Mouse (Mus musculus) embryo, embryonic 11.5 days (tissue): Measurements from ENCODE around the gene Fbxl17.

Experiments
- DNase-seq: peaks from one replicate; pipeline ENCODE4 v3.0.0-alpha.2; 2012; ENCODE audit warnings: low read depth, low spot score

Fbxl17 gene

GRCm38 (mm10) chr17:63221632-63222031 lies 278.2 kb downstream of the Fbxl17 start:
- DNase-seq, result no peak

GRCm38 (mm10) chr17:63220821-63221220 lies 279.0 kb downstream of the Fbxl17 start:
- peak; percentile 19 for DNase-seq

GRCm38 (mm10) chr17:63217016-63217415 lies 282.8 kb downstream of the Fbxl17 start:
- no peak for DNase-seq

GRCm38 (mm10) chr17:63212018-63212417 lies 287.8 kb downstream of the Fbxl17 start:
- DNase-seq, result no peak

- no peak for DNase-seq
These were observed 290.7 kb downstream of the Fbxl17 start for GRCm38 (mm10) chr17:63209151-63209550.

DNA sequence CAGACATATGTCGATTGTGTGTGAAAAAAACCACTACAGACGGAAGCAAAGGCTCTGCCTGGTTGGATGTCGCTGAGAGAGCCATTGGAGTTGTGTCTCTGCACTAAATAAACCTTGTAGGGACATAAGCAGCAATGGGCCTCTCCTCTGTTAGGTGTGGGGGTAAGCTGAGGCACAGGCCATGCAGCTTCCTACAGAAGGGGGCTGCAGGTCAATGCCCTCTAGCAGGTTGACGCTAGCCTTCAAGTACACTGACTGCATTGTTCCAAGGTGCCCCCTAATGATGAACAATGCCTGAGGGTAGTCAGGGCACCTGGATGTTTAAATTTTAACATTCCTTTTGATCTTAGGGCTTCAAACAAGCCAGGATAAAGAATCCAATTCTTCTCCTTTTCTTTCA lies 291.5 kb downstream of the Fbxl17 start:
- no peak for DNase-seq

DNA sequence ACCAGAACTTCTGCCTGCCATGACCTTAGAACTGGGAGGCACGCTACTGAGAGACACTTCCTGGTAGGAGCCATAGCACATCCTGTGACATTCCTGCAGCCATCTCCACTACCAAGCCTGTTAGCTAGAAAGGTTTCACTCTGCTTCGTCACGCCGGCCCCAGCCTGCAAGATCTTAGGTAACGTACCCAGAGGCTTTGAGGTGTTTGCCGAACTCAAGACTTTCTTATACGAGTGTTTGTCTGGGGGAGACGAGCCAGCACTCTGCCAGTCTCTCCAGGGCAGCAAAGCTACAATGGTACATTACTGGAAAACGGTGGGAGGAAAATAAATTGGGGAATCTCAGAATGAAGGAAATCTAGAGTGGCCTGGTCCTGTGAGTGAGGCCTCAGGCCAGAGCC lies 292.1 kb downstream of the Fbxl17 start:
- DNase-seq, result no peak

GRCm38 (mm10) chr17:63205316-63205715 lies 294.5 kb downstream of the Fbxl17 start:
- DNase-seq, result no peak

- DNase-seq, result no peak
These were observed 296.1 kb downstream of the Fbxl17 start for GRCm38 (mm10) chr17:63203582-63204190.

GRCm38 (mm10) chr17:63198703-63199102 lies 301.1 kb downstream of the Fbxl17 start:
- DNase-seq, result no peak

DNA sequence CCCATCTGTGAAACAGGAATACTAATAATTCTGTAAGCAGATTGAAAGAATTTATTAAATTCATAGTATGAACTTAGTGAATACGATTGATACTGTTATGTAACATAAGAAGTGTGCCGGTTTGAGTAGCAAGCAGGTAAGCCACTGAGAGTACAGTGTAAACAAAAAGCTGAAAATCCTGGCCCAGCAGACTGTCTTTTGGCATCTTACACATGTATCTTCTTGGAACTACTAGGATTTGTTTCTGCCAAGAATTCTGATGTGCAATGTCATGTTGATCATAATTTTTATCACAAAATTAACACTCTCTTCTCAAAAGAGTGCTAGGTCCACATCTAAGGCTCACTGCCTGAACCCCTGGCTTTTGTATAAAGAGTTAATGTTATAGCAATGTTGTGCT lies 304.3 kb downstream of the Fbxl17 start:
- no peak for DNase-seq

DNA sequence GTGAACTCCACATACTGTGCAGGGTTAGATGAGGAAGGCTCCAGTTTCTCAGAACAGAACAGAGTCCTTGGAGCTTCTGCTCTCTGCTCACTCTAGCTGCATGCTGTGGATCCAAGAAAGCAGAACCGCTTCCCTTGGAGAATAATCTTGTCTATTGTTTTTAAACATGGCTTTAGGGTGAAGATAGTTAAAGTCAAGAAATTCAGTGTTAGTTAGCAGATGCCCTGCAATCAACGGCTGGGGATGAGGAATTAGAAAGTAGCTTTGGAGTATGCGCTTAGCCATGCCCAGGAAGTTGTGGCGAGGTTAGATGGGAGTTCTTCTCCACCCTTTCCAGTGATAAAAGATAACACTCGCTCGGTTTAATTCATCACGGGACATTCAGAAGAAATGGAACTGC lies 306.6 kb downstream of the Fbxl17 start:
- DNase-seq, result no peak

GRCm38 (mm10) chr17:63191345-63191744 lies 308.5 kb downstream of the Fbxl17 start:
- DNase-seq, result no peak

DNA sequence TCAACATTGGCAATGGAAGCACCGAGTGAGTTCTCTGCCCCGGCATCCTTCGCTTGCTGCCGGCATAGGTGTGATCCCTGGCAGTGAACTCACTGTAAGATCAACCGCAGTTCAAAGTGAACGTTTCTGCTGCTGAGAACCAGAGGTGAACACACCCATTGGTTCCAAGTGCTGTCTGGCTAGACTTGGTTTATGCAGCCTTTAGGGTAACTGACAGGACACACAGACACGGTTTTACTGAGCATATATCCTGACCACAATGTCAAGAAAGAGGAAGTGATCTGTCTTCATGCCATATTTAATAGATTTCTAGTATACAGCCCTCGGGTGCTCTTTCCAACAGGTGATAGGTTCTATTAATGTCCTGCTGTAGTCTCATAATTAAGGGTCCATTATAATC lies 310.5 kb downstream of the Fbxl17 start:
- no peak for DNase-seq

DNA sequence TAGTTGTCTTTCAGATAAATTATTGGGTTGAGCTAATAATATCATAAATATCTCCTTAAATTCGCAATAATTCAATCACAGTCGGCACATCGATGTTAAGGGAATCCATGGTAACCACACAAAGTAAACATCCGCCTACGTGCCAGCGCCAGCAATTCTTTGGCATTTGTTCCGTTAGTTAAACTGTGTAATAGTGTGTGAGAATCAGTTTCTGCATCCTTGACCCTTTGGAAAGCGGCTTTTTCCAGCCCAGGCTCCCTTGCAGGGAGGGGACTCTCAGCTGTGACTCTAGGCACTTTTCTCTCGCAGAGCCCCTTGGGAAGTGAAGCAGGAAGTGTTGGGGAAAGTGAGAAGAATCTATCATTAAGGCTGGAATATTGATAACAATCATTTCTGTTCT lies 314.3 kb downstream of the Fbxl17 start:
- peak; percentile 16 for DNase-seq

DNA sequence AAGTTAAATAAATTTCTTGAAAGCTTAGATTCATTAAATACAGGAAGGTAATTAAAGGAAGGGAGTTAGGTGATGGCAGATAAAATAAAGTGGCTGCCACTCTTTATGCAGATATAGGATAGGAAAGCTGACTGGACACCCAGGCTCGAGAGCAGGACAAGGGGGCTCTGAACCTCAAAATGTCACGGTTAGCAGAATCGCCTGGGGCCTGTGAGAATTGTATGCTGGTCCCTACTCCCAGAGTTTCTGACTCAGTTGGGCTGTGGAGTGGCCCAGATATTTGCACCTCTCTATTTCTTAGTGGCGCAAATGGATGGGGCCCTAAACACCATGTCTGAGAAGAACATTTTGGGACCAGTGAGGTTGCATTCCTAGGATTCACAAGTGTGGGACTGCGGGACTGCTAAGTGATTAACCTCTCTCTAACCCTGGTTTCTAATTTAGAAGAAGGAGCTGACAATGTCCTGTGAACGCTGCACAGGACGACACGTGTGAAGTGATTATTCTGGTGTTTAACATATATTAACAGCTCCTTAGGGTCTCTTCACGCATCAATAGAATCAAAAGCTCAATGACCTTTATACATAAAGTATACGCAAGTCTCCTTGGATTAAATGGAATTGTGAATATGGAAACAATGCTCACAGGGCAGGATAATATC lies 314.8 kb downstream of the Fbxl17 start:
- DNase-seq, result no peak

- DNase-seq, result no peak
These were observed 316.4 kb downstream of the Fbxl17 start for GRCm38 (mm10) chr17:63183431-63183830.

DNA sequence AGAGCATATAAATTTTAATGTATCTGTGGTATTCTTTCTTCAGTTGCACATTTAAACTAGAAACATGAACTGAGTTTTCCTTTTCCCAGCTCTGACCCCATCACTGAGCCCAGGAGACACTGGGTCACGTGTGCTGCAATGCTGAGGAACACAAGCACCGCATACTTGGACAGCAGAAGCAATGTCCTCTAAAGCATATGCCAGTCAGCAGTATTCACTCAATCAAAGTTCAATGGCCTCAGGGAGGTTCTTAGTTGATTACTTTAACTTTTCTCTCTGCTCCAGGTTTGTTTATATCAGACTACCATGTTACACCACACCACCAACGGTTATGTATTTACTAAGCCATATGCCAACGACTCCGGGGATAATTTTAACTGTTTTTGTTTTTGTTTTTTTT lies 318.2 kb downstream of the Fbxl17 start:
- DNase-seq, result no peak

DNA sequence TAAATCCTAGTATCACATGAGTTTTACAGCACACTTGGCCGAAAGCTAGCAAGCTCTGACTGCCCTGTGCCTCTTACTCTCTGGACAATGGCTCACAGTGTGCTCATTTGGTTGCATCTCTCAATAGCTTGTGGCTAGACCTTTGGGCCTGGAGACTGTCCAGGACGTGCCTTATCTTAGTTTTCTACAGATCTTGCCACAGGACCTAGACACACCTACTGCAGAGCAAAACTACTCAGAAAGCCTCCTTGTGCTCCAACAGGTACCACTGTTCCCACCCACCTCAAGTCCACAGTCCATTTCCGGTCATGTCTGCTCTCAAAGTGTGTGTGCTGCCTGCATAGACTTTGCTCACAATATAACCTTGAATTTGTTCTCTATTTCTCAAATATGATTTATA lies 319.8 kb downstream of the Fbxl17 start:
- no peak for DNase-seq

- no peak for DNase-seq
These were observed 321.5 kb downstream of the Fbxl17 start for GRCm38 (mm10) chr17:63178331-63178730.

- DNase-seq, result no peak
These were observed 323.4 kb downstream of the Fbxl17 start for GRCm38 (mm10) chr17:63176411-63176810.

GRCm38 (mm10) chr17:63172697-63173096 lies 327.1 kb downstream of the Fbxl17 start:
- DNase-seq, result no peak

DNA sequence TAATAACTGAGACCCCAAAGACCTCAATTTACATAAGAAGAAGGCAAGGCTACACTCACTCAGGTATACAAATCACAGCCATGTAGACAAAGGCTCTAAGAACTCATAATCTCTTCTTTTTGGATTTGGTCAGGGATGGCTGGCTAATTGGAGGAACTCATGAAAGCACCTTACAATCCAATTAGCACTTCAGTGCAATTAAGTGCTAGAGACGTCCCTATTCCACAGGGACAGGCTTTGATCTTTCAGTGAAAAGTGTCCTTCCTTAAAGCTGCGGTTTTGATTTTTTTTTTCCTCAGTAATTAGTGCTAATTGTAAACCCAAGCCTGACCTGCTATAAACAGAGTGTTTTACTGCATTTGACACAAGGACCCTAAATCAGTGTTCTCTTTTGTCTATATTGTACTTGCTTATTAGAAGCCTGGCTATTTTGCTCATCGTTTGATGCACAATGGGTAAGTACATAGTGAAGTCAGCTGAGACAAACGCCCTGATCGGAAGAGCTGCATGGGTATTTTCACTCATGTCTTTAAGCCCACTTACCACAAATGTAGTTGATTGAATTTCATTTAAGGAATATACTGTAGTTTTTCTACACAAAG lies 327.8 kb downstream of the Fbxl17 start:
- DNase-seq, result no peak
